Mouse (Mus musculus) heart, adult 2 months (tissue): ENCODE measurements around the gene Hist2h2aa1.

Experiments
- CTCF ChIP-seq: fragments of 200-600 bp; IDR thresholded peaks from 2 replicates; pipeline ENCODE4 v1.8.1; 2022; ENCODE audit warnings: antibody characterized with exemption, mild to moderate bottlenecking, moderate library complexity
- EP300 ChIP-seq: fragments of 200-500 bp; IDR thresholded peaks from 2 replicates; pipeline ENCODE4 v1.6.1; 2011; ENCODE audit warnings: low read depth, low read length, control low read depth; ENCODE audit not compliant: insufficient read depth
- POLR2A ChIP-seq: fragments of 200-500 bp; IDR thresholded peaks from 2 replicates; pipeline ENCODE4 v1.6.1; 2011; ENCODE audit warnings: mild to moderate bottlenecking, low read depth, low read length, control low read depth; ENCODE audit not compliant: insufficient read depth

DNA sequence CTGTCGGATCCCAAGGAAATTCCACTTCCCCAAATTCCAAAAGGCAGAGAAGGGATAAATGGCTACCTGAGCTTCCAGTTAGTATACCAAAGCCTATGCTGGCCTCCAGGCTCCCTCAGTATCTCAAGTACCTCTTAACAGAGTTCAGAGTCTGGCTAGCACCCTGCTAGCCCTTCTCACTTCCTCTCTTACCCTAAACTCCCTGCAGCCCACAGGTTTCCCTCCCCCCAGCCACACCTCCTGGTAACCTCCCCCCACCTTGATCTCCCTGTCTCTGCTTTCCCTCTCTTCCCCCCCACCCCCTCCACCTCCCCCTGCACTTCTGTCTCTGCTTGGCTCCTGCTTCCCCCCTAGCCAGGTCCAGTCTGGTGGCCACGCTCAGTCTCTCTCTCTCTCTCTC lies 45.6 kb upstream of the Hist2h2aa1 start:
- TF ChIP-seq POLR2A = no peak
- no peak for TF ChIP-seq CTCF
- no peak for TF ChIP-seq EP300
